Mouse (Mus musculus) heart, embryonic 12.5 days (tissue): ENCODE measurements around the gene Crk. TPM values are rescaled to one million over a fixed set of nuclear protein-coding genes. Genes with fewer than 3 reads are reported as not detected.
A peak's percentile ranks its signal among the peaks of the same experiment; 100 is the strongest.

Source experiments
- ATAC-seq: fragments of 200-750 bp; cut with Nextera tagmentation; 2 replicates; pipeline ENCODE4 v1.8.0; 2017; ENCODE audit warnings: moderate TSS enrichment, moderate library complexity; ENCODE audit not compliant: insufficient number of reproducible peaks, low FRiP score
- H3K27ac ChIP-seq: fragments of 300-500 bp; sonication (generic); 2 replicates; pipeline ENCODE4 v1.5.1; 2016; ENCODE audit warnings: mild to moderate bottlenecking, moderate library complexity; ENCODE audit not compliant: poor library complexity, severe bottlenecking
- H3K27me3 ChIP-seq: fragments of 300-500 bp; sonication (generic); replicated peaks from 2 replicates; pipeline ENCODE4 v1.6.1; 2016; ENCODE audit warnings: mild to moderate bottlenecking, moderate library complexity
- H3K36me3 ChIP-seq: fragments of 300-500 bp; sonication (generic); 2 replicates; pipeline ENCODE4 v1.6.1; 2016; ENCODE audit warnings: mild to moderate bottlenecking, moderate library complexity
- H3K4me1 ChIP-seq: fragments of 300-500 bp; sonication (generic); replicated peaks from 2 replicates; pipeline ENCODE4 v1.6.1; 2016; ENCODE audit warnings: mild to moderate bottlenecking
- H3K4me2 ChIP-seq: fragments of 300-500 bp; sonication (generic); 2 replicates; pipeline ENCODE4 v1.6.1; 2016; ENCODE audit warnings: mild to moderate bottlenecking, moderate library complexity
- H3K4me3 ChIP-seq: fragments of 300-500 bp; sonication (generic); 2 replicates; pipeline ENCODE4 v1.5.1; 2016; ENCODE audit warnings: mild to moderate bottlenecking
- H3K9ac ChIP-seq: fragments of 300-500 bp; sonication (generic); 2 replicates; pipeline ENCODE4 v1.6.1; 2016; ENCODE audit warnings: mild to moderate bottlenecking, moderate library complexity
- H3K9me3 ChIP-seq: fragments of 300-500 bp; sonication (generic); replicated peaks from 2 replicates; pipeline ENCODE4 v1.6.1; 2016; ENCODE audit warnings: mild to moderate bottlenecking, moderate library complexity
- WGBS: fragments of 180-500 bp; shearing (Covaris S2); methylation state at CpG from one replicate; pipeline ENCODE4 v1.1.7; 2016; 5-methylcytosine and 5-hydroxymethylcytosine counted together
- polyA plus RNA-seq: library from polyadenylated mRNA; unstranded; fragments of >200 nt; fragmentation: Nextera tagmentation; extraction: Ambion mirVana; gene quantifications from 2 replicates; pipeline ENCODE4 v1.2.1, GENCODE M21; 2016

Crk gene
- 110 and 111 TPM in 2 replicates for polyA plus RNA-seq

GRCm38 (mm10) chr11:75678747-75679438, at the start of gene Crk:
Gene Crk (plus strand): TSS chr11:75679259.
- WGBS, result under 1% methylated on average over 55 of the region's 55 CpGs
- H3K4me3 ChIP-seq, result peak within 1 kb of the TSS; percentile 94
- H3K9me3 ChIP-seq, result no peaks in the 10 kb centered on the region
- H3K4me1 ChIP-seq, result peaks cover 17% of the 10 kb centered on the region
- peak; percentile 98 for ATAC-seq
- H3K4me2 ChIP-seq, result peak within 1 kb of the TSS; percentile 75
- H3K27me3 ChIP-seq, result no peaks in the 10 kb centered on the region
- peak within 1 kb of the TSS; percentile 97 for H3K9ac ChIP-seq
- peak within 1 kb of the TSS; percentile 93 for H3K27ac ChIP-seq
- peaks cover 18% of the 10 kb centered on the region for H3K36me3 ChIP-seq

- no peak for ATAC-seq
- 12% methylated on average over 5 of the region's 5 CpGs for WGBS
- no peaks in the 10 kb centered on the region for H3K9me3 ChIP-seq
- peak overlapping the region; percentile 76; the same call in 1 of the 2 replicates for H3K9ac ChIP-seq
- H3K27ac ChIP-seq, result peak overlapping the region; percentile 78; the same call in 1 of the 2 replicates
- no peaks in the 10 kb centered on the region; the same call in 1 of the 2 replicates for H3K27me3 ChIP-seq
- H3K4me3 ChIP-seq, result peak overlapping the region; percentile 76
- H3K4me2 ChIP-seq, result peak overlapping the region; percentile 80
- peaks cover 29% of the 10 kb centered on the region for H3K4me1 ChIP-seq
- peaks cover 38% of the 10 kb centered on the region for H3K36me3 ChIP-seq
These were observed 49.0 kb upstream of the Crk start for GRCm38 (mm10) chr11:75630098-75630497.

- peak within 1 kb of the TSS; percentile 80 for H3K4me2 ChIP-seq
- peak within 1 kb of the TSS; percentile 81 for H3K9ac ChIP-seq
- H3K36me3 ChIP-seq, result peaks cover 36% of the 10 kb centered on the region
- H3K4me1 ChIP-seq, result peaks cover 26% of the 10 kb centered on the region
- H3K27me3 ChIP-seq, result no peaks in the 10 kb centered on the region; the same call in 1 of the 2 replicates
- WGBS, result under 1% methylated on average over 53 of the region's 53 CpGs
- peak within 1 kb of the TSS; percentile 76 for H3K4me3 ChIP-seq
- H3K27ac ChIP-seq, result peak within 1 kb of the TSS; percentile 78
- no peaks in the 10 kb centered on the region for H3K9me3 ChIP-seq
- ATAC-seq, result peak; percentile 98
These were observed 48.3 kb upstream of the Crk start, which contains the start of gene Inpp5k for GRCm38 (mm10) chr11:75630645-75631229. Gene Inpp5k (plus strand): TSS chr11:75630988.

- Histone ChIP-seq H3K4me3 (peak overlapping the region; percentile 76), H3K9ac (peak overlapping the region; percentile 81), H3K27me3 (no peaks in the 10 kb centered on the region; the same call in 1 of the 2 replicates), H3K4me2 (peak overlapping the region; percentile 80), H3K9me3 (no peaks in the 10 kb centered on the region), H3K27ac (no peak overlapping the region), H3K4me1 (peaks cover 23% of the 10 kb centered on the region), H3K36me3 (peaks cover 35% of the 10 kb centered on the region)
- 13% methylated on average over 13 of the region's 13 CpGs for WGBS
- no peak for ATAC-seq
These were observed 47.4 kb upstream of the Crk start for GRCm38 (mm10) chr11:75631561-75632225.

- no peak overlapping the region for H3K9ac ChIP-seq
- no peaks in the 10 kb centered on the region; the same call in 1 of the 2 replicates for H3K27me3 ChIP-seq
- WGBS, result 87% methylated on average over 5 of the region's 5 CpGs
- H3K4me1 ChIP-seq, result peaks cover 23% of the 10 kb centered on the region
- H3K4me3 ChIP-seq, result no peak overlapping the region
- H3K9me3 ChIP-seq, result no peaks in the 10 kb centered on the region
- no peak overlapping the region for H3K27ac ChIP-seq
- ATAC-seq, result no peak
- no peak overlapping the region for H3K4me2 ChIP-seq
- H3K36me3 ChIP-seq, result peaks cover 37% of the 10 kb centered on the region
These were observed 46.1 kb upstream of the Crk start for GRCm38 (mm10) chr11:75632921-75633320.

GRCm38 (mm10) chr11:75634801-75635200, 44.3 kb upstream of the Crk start:
- H3K4me1 ChIP-seq, result peaks cover 18% of the 10 kb centered on the region
- no peaks in the 10 kb centered on the region for H3K9me3 ChIP-seq
- H3K27ac ChIP-seq, result peak overlapping the region; percentile 30; the same call in 1 of the 2 replicates
- no peaks in the 10 kb centered on the region for H3K27me3 ChIP-seq
- no peak for ATAC-seq
- WGBS, result 64% methylated on average over 3 of the region's 3 CpGs
- H3K9ac ChIP-seq, result no peak overlapping the region
- H3K4me2 ChIP-seq, result no peak overlapping the region
- no peak overlapping the region for H3K4me3 ChIP-seq
- peaks cover 39% of the 10 kb centered on the region for H3K36me3 ChIP-seq

- WGBS, result 66% methylated on average over 11 of the region's 11 CpGs
- Histone ChIP-seq H3K36me3 (peaks cover 41% of the 10 kb centered on the region), H3K9ac (no peak overlapping the region), H3K4me2 (no peak overlapping the region), H3K27me3 (no peaks in the 10 kb centered on the region), H3K4me3 (no peak overlapping the region), H3K27ac (no peak overlapping the region), H3K4me1 (peaks cover 13% of the 10 kb centered on the region), H3K9me3 (no peaks in the 10 kb centered on the region)
- ATAC-seq, result no peak
These were observed 43.7 kb upstream of the Crk start for GRCm38 (mm10) chr11:75635315-75635714.

GRCm38 (mm10) chr11:75643323-75643722, 35.7 kb upstream of the Crk start:
- Histone ChIP-seq H3K27ac (no peak overlapping the region), H3K4me3 (no peak overlapping the region), H3K9me3 (no peaks in the 10 kb centered on the region), H3K4me2 (no peak overlapping the region), H3K36me3 (peaks cover 31% of the 10 kb centered on the region), H3K4me1 (peaks cover 9% of the 10 kb centered on the region), H3K9ac (no peak overlapping the region), H3K27me3 (no peaks in the 10 kb centered on the region)
- WGBS, result 64% methylated on average over 5 of the region's 5 CpGs
- no peak for ATAC-seq

GRCm38 (mm10) chr11:75644684-75645083, 34.4 kb upstream of the Crk start:
- Histone ChIP-seq H3K4me2 (no peak overlapping the region), H3K27me3 (no peaks in the 10 kb centered on the region), H3K9me3 (no peaks in the 10 kb centered on the region), H3K9ac (no peak overlapping the region), H3K4me1 (peaks cover 15% of the 10 kb centered on the region), H3K4me3 (no peak overlapping the region), H3K27ac (no peak overlapping the region), H3K36me3 (peaks cover 25% of the 10 kb centered on the region)
- ATAC-seq, result no peak
- 77% methylated on average over 9 of the region's 9 CpGs for WGBS

GRCm38 (mm10) chr11:75647681-75648211, 31.3 kb upstream of the Crk start:
- H3K4me2 ChIP-seq, result no peak overlapping the region
- ATAC-seq, result no peak

GRCm38 (mm10) chr11:75649155-75649561, 29.9 kb upstream of the Crk start:
- Histone ChIP-seq H3K9ac (no peak overlapping the region), H3K4me3 (no peak overlapping the region), H3K27ac (peak overlapping the region; percentile 89), H3K36me3 (peaks cover 11% of the 10 kb centered on the region), H3K4me1 (peaks cover 46% of the 10 kb centered on the region), H3K9me3 (no peaks in the 10 kb centered on the region), H3K27me3 (no peaks in the 10 kb centered on the region), H3K4me2 (no peak overlapping the region)
- ATAC-seq, result peak; percentile 33; the same call in 1 of the 2 replicates
- 49% methylated on average over 4 of the region's 4 CpGs for WGBS

More at GRCm38 (mm10) chr11:75647681-75648211, 31.3 kb upstream of the Crk start:
- no peaks in the 10 kb centered on the region for H3K27me3 ChIP-seq
- H3K4me1 ChIP-seq, result peaks cover 33% of the 10 kb centered on the region
- peaks cover 11% of the 10 kb centered on the region for H3K36me3 ChIP-seq
- WGBS, result 68% methylated on average over 6 of the region's 6 CpGs
- H3K4me3 ChIP-seq, result no peak overlapping the region
- H3K9ac ChIP-seq, result no peak overlapping the region
- H3K27ac ChIP-seq, result peak overlapping the region; percentile 89; the same call in 1 of the 2 replicates
- no peaks in the 10 kb centered on the region for H3K9me3 ChIP-seq
